Mouse (Mus musculus): ENCODE data around the gene Mettl7a2. TPM values are rescaled to one million over a fixed set of nuclear protein-coding genes. Genes with fewer than 3 reads are reported as not detected.
"Not testable (repeated sequence)": the region's sequence is repeated elsewhere in the genome, so short reads cannot be mapped to it uniquely, and the experiment has no call there.

The Mettl7a2 gene
- total and polyA plus RNA-seq, 3 experiments = 2.2 to 3.1 (median 2.4) TPM

- Histone ChIP-seq H3K27me3 (ENCODE audit: insufficient read depth, low read length) (0 out of 2 replicates have a peak, but pooled peaks cover 2% of the 10 kb centered on the region), H3K9me3 (replicated peaks) (no peaks in the 10 kb centered on the region), H3K36me3 (replicated peaks) (peaks cover 30% of the 10 kb centered on the region), H3K4me3 (ENCODE audit: low read depth, low read length) (no peak overlapping the region), H3K4me1 (ENCODE audit: insufficient read depth, low read depth, low read length) (no peaks in the 10 kb centered on the region; the same call in 1 of the 2 replicates)
- ATAC-seq (ENCODE audit: extremely low read depth, insufficient number of reproducible peaks, low FRiP score, poor library complexity, severe bottlenecking) = no peak
- DNase-seq (ENCODE audit: low spot score) = no peak
- TF ChIP-seq GATA2 (IDR thresholded peaks at IDR 0.05; ENCODE audit: borderline replicate concordance, low read depth, low read length) = no peak
- no peak for TF ChIP-seq TAL1 (conservative IDR thresholded peaks at IDR 0.05; ENCODE audit: low read depth, low read length)
- TF ChIP-seq GATA1 (IDR thresholded peaks at IDR 0.05; ENCODE audit: borderline replicate concordance, low read length) = no peak
- TF ChIP-seq POLR2AphosphoS5 (IDR thresholded peaks at IDR 0.05; ENCODE audit: insufficient replicate concordance, low read depth, low read length) = no peak
- TF ChIP-seq CTCF (IDR thresholded peaks at IDR 0.05; ENCODE audit: low read depth, low read length) = no peak
Observed at GRCm38 (mm10) chr15:100312346-100312745, 40.7 kb upstream of the Mettl7a2 start.

- Histone ChIP-seq H3K36me3 (replicated peaks) (peaks cover 28% of the 10 kb centered on the region), H3K27me3 (ENCODE audit: insufficient read depth, low read length) (0 out of 2 replicates have a peak, but pooled peaks cover 2% of the 10 kb centered on the region), H3K9me3 (replicated peaks) (no peaks in the 10 kb centered on the region), H3K4me1 (ENCODE audit: insufficient read depth, low read depth, low read length) (no peaks in the 10 kb centered on the region), H3K4me3 (ENCODE audit: low read depth, low read length) (no peak overlapping the region)
- DNase-seq (ENCODE audit: low spot score) = no peak
- no peak for ATAC-seq (ENCODE audit: extremely low read depth, insufficient number of reproducible peaks, low FRiP score, poor library complexity, severe bottlenecking)
- TF ChIP-seq GATA1 (IDR thresholded peaks at IDR 0.05; ENCODE audit: borderline replicate concordance, low read length) = no peak
- no peak for TF ChIP-seq GATA2 (IDR thresholded peaks at IDR 0.05; ENCODE audit: borderline replicate concordance, low read depth, low read length)
Observed at GRCm38 (mm10) chr15:100314448-100315145, 38.4 kb upstream of the Mettl7a2 start.

GRCm38 (mm10) chr15:100318014-100318671 lies 34.9 kb upstream of the Mettl7a2 start:
- peaks cover 10% of the 10 kb centered on the region for H3K36me3 ChIP-seq (replicated peaks)
- DNase-seq (ENCODE audit: low spot score); ATAC-seq (ENCODE audit: extremely low read depth, insufficient number of reproducible peaks, low FRiP score, poor library complexity, severe bottlenecking): not testable (repeated sequence)

GRCm38 (mm10) chr15:100319884-100320283 lies 33.1 kb upstream of the Mettl7a2 start:
- no peak for TF ChIP-seq CTCF (IDR thresholded peaks at IDR 0.05; ENCODE audit: low read depth, low read length)
- TF ChIP-seq GATA1 (IDR thresholded peaks at IDR 0.05; ENCODE audit: borderline replicate concordance, low read length) = no peak
- no peak for TF ChIP-seq POLR2AphosphoS5 (IDR thresholded peaks at IDR 0.05; ENCODE audit: insufficient replicate concordance, low read depth, low read length)
- TF ChIP-seq TAL1 (conservative IDR thresholded peaks at IDR 0.05; ENCODE audit: low read depth, low read length) = no peak
- TF ChIP-seq GATA2 (IDR thresholded peaks at IDR 0.05; ENCODE audit: borderline replicate concordance, low read depth, low read length) = no peak
- peaks cover 2% of the 10 kb centered on the region; the same call in 1 of the 2 replicates for H3K27me3 ChIP-seq (ENCODE audit: insufficient read depth, low read length)
- ATAC-seq (ENCODE audit: extremely low read depth, insufficient number of reproducible peaks, low FRiP score, poor library complexity, severe bottlenecking) (no peak), DNase-seq (ENCODE audit: low spot score) (no peak)
- peaks cover 2% of the 10 kb centered on the region for H3K36me3 ChIP-seq (replicated peaks)
- no peak overlapping the region for H3K4me3 ChIP-seq (ENCODE audit: low read depth, low read length)
- H3K9me3 ChIP-seq (replicated peaks) = no peaks in the 10 kb centered on the region
- H3K4me1 ChIP-seq (ENCODE audit: insufficient read depth, low read depth, low read length) = peaks cover 12% of the 10 kb centered on the region

More at GRCm38 (mm10) chr15:100318014-100318671, 34.9 kb upstream of the Mettl7a2 start:
- not testable (repeated sequence) for H3K27me3 ChIP-seq (ENCODE audit: insufficient read depth, low read length); H3K4me3 ChIP-seq (ENCODE audit: low read depth, low read length); H3K9me3 ChIP-seq (replicated peaks); H3K4me1 ChIP-seq (ENCODE audit: insufficient read depth, low read depth, low read length)

- Histone ChIP-seq H3K9me3 (replicated peaks) (no peaks in the 10 kb centered on the region), H3K27me3 (ENCODE audit: insufficient read depth, low read length) (no peaks in the 10 kb centered on the region; the same call in 1 of the 2 replicates), H3K4me1 (ENCODE audit: insufficient read depth, low read depth, low read length) (peaks cover 12% of the 10 kb centered on the region), H3K4me3 (ENCODE audit: low read depth, low read length) (no peak overlapping the region), H3K36me3 (replicated peaks) (peaks cover 2% of the 10 kb centered on the region)
- TF ChIP-seq GATA1 (IDR thresholded peaks at IDR 0.05; ENCODE audit: borderline replicate concordance, low read length) (no peak), POLR2AphosphoS5 (IDR thresholded peaks at IDR 0.05; ENCODE audit: insufficient replicate concordance, low read depth, low read length) (no peak), CTCF (IDR thresholded peaks at IDR 0.05; ENCODE audit: low read depth, low read length) (no peak), TAL1 (conservative IDR thresholded peaks at IDR 0.05; ENCODE audit: low read depth, low read length) (no peak), GATA2 (IDR thresholded peaks at IDR 0.05; ENCODE audit: borderline replicate concordance, low read depth, low read length) (no peak)
- DNase-seq (ENCODE audit: low spot score) (no peak), ATAC-seq (ENCODE audit: extremely low read depth, insufficient number of reproducible peaks, low FRiP score, poor library complexity, severe bottlenecking) (no peak)
Observed at GRCm38 (mm10) chr15:100320295-100320905, 32.6 kb upstream of the Mettl7a2 start.

DNA sequence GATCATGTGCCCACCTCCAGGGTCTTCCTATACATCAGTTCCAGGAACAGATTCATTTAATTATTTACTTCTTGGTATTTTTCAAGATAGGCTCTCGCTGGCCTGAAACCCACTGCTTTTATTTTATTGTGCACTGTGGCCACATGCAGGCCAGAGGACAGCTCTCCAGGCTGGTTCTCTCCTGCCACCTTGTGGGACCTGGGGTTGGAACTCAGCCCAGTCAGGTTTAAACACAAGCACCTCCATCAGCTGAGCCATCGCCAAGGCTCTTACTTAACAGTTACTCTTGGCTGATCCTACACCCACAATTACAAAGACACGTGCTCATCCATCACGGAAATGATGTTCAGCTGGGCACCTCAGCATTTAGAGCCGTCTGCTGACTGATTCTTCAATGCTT lies 31.9 kb upstream of the Mettl7a2 start:
- Histone ChIP-seq H3K4me3 (ENCODE audit: low read depth, low read length) (no peak overlapping the region), H3K4me1 (ENCODE audit: insufficient read depth, low read depth, low read length) (peaks cover 12% of the 10 kb centered on the region), H3K36me3 (replicated peaks) (peaks cover 2% of the 10 kb centered on the region), H3K27me3 (ENCODE audit: insufficient read depth, low read length) (no peaks in the 10 kb centered on the region; the same call in 1 of the 2 replicates), H3K9me3 (replicated peaks) (no peaks in the 10 kb centered on the region)
- ATAC-seq (ENCODE audit: extremely low read depth, insufficient number of reproducible peaks, low FRiP score, poor library complexity, severe bottlenecking) (no peak), DNase-seq (ENCODE audit: low spot score) (no peak)
- TF ChIP-seq CTCF (IDR thresholded peaks at IDR 0.05; ENCODE audit: low read depth, low read length) = no peak
- no peak for TF ChIP-seq GATA2 (IDR thresholded peaks at IDR 0.05; ENCODE audit: borderline replicate concordance, low read depth, low read length)
- no peak for TF ChIP-seq TAL1 (conservative IDR thresholded peaks at IDR 0.05; ENCODE audit: low read depth, low read length)
- TF ChIP-seq POLR2AphosphoS5 (IDR thresholded peaks at IDR 0.05; ENCODE audit: insufficient replicate concordance, low read depth, low read length) = no peak
- TF ChIP-seq GATA1 (IDR thresholded peaks at IDR 0.05; ENCODE audit: borderline replicate concordance, low read length) = no peak

Data from G1E (cell line).